Mouse (Mus musculus): ENCODE measurements at regions not wholly inside any gene's neighbourhood (a gene's known extent, or its start where the extent isn't known, plus 50 kb on each side); places are given as distances from the start of the nearest gene placed in this dataset.
A peak's percentile ranks its signal among the peaks of the same experiment; 100 is the strongest.

DNA sequence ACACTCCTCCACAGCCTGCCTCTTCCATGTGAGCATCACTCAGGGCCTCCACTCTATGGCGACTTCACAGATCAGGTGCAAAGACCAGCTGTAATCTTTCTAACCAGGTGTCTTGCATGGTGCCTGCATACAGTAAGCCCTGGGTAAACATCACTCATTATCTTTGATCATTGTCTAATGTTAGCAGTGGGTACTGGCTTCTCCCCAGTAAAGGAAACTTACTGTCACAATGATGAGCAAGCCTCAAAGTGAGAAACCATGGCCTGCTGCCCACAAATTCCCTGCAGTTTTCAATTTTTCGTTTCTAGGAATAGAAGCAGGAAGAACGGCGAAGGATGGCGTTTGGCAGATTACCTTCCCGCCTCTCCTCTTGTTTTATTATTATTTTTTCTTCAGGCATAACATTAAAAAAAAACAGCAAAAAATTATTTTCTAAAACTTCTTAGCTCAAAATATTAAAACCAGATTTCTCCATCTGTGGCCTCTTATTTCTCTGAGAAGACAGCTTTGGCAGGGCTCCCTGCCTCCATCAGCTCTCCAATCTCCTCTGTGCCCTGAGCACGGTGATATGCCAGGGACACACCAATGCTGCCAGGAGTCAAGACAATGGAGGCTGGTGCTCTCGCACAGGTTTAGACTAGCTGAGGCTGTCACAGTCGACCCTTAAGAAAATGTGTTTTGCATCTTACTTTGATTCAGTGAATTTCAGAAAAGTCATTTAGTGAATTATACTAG is 169.2 kb upstream of the Cxcl12 start:
- DNase-seq (ENCODE audit: low spot score in 2 of 2): peak; percentile 13 to 15

- no peak for DNase-seq (ENCODE audit: low spot score in 2 of 2)
Measured at GRCm38 (mm10) chr6:116999940-117000339, 168.4 kb upstream of the Cxcl12 start.

DNA sequence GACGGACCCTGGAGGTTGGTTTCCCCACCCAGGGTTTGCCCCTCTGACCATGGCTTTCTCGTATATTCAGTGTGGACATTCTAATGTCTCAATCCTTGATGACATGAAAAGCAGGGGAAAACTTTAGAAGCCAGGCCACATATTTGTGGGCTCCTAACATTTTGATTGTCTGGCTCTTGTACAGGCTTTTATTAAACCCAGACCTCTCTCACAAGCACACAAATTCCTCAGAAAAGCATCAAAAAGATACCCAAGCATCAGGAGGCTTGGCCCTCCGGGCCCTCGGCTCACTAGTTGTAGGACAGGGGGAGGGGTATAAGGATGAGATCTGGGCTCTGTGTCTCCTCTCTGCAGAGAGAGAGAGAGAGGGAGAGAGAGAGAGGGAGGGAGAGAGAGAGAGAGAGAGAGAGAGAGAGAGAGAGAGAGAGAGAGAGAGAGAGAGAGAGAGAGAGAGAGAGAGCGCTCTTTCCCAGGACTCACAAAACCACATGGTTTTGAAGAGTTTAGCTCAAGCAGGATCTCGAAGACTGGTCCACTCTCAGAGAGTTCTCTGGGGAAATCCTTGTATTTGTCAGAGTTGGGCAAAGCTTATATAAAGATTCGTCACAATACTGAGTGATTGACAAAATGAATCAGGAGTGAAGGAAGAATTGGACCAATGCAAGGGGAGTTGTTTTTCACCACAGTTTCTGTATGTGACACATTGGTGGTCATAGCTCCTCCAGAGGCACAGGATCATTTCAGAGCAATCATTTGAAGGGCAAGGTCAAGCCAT is 167.2 kb upstream of the Cxcl12 start:
- no peak for DNase-seq (ENCODE audit: low spot score in 2 of 2)

DNA sequence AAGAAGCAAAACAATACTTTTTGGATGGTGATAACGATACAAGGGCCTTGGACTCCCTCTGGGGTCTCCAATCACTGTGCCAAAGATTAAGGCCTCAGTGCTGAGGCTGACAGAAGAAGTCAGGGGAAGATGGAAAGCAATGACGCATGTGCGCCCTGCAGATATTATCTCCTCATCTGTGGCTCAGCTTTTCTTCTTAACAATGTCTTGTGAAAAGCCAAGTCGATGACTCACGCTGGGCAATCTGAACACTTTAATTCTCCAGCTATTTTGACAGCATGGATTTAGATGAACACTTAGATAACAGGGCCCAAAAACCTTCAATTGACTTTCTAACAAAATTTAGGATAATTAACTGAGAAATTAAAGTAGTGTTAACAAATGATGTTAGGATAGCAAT is 155.7 kb upstream of the Cxcl12 start:
- no peak for DNase-seq (ENCODE audit: low spot score in 2 of 2)

DNA sequence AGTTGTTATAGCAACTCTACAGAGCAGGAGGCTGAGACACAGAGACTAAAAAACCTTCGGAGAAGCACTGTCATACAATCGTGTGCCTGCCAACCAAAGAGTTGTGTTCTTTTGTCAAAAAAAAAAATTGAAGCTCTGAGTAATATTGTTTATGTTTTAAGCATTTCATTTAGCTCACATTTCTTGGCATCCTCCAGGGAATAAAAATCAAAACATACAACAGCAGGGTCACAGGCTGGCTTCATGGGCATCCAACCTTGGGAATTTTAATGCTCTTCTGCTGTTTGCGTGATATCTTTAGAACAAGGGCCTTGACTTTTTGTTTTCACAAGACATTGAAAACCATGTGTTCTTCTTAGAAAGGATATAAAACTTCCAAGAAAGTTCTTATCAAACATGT is 152.9 kb upstream of the Cxcl12 start:
- DNase-seq (ENCODE audit: low spot score in 2 of 2): no peak

DNA sequence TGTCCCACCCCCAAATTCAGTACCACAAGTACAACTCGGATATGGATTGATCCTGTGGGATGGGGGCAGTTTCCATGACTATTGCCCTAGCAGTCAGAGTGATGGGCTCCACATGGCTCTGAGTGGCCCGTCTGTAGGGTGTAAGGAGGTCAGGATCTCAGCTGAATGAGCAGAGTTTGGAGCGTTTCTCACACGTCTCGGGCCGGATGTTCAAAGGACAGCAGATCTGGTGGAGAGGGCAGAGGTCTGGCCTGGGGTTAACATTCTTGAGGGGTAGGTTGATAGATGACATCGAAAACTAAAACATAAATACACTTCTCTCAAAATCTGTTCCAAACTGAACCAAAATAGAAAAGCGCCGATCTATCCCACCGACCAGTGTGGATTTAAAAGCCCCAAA is 146.5 kb upstream of the Cxcl12 start:
- DNase-seq (ENCODE audit: low spot score in 2 of 2): no peak

GRCm38 (mm10) chr6:117032042-117032746 is 136.1 kb upstream of the Cxcl12 start:
- peak in 1 of 2 experiments; percentile 19 for DNase-seq (ENCODE audit: low spot score in 2 of 2)

DNA sequence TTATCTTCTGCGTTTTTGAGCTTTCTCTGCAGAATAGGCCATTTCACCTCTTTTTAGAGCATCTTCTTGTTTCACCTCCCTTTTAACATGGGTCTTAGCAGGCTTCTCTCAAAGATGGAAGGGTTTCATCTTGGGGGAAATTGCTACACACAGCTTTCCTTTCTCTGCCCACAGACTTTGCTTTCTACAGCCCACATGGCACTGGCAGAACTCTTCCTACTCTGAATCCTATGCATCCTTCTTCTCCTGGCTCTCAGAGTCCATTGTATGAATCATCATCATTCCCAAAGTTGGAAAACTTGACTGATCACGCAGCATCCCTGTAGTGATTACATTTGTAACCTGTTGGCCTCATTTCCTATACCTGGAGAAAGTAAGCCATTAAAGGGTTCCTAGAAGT is 124.6 kb upstream of the Cxcl12 start:
- no peak for DNase-seq (ENCODE audit: low spot score in 2 of 2)

- no peak for DNase-seq (ENCODE audit: low spot score in 2 of 2)
Measured at GRCm38 (mm10) chr6:117049459-117050010, 118.8 kb upstream of the Cxcl12 start.

DNA sequence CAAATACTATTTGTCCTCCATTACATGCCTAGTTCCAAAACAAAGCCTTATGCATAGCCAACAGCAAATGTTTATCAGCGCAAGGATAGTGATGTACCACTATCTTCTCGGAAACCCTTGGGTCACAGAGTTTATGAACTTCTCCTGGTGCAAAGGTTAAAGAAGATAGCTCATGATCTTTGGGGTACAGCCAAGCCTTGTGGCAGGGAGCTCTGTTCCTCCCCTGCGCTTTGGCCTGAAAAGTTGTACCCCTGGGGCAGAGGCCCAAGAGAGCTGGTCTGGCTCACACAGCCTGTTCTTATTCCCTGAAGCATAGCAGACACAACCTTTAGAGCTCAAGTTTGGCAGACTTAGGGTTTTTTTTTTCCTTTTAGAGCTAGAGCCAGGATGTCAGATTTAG is 107.6 kb upstream of the Cxcl12 start:
- DNase-seq (ENCODE audit: low spot score in 2 of 2): no peak

GRCm38 (mm10) chr6:117067541-117068305 is 100.6 kb upstream of the Cxcl12 start:
- no peak for DNase-seq (ENCODE audit: low spot score in 2 of 2)

GRCm38 (mm10) chr6:117071311-117071710 is 97.0 kb upstream of the Cxcl12 start:
- DNase-seq (ENCODE audit: low spot score in 2 of 2): peak; percentile 71 to 91

DNA sequence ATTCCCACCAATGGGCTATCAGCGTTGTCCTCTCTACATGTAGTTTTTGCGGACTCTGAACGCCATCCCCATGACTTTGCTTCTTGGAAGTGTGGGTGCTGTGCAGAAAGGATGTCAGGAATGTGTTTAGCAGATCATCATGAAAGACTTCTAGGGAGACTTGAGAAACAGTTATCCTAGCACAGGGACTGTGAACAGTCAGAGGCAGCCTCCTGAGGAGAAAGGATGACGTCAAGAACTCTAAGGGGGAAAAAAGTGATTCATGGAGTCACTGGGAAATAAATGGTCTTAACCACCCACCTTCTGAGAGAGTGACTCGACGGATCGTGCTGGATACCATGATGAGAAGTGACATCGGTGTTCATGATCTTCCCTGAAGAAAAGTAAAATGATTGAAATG is 96.5 kb upstream of the Cxcl12 start:
- peak in 1 of 2 experiments; percentile 16 for DNase-seq (ENCODE audit: low spot score in 2 of 2)

- no peak for DNase-seq (ENCODE audit: low spot score in 2 of 2)
Measured at GRCm38 (mm10) chr6:117079500-117079899, 88.8 kb upstream of the Cxcl12 start.

DNA sequence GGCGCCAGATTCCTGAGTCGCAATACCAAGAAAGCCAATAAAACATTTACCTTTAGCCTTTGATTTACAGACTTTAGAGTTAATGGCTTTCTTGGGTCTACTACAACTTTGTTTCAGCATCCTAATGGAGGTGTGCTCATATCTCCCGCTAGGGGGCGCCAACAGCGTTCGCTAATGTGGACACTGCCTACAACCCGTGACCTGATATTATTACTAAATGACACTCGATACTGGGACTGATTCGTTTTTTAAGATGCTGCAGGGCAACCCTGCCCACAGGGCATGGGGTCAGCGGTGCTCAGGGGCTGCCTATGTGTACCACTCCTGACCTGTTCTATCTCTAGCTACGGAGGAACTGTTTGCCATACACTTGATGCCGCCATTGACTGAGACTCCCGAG is 87.4 kb upstream of the Cxcl12 start:
- no peak for DNase-seq (ENCODE audit: low spot score in 2 of 2)

DNA sequence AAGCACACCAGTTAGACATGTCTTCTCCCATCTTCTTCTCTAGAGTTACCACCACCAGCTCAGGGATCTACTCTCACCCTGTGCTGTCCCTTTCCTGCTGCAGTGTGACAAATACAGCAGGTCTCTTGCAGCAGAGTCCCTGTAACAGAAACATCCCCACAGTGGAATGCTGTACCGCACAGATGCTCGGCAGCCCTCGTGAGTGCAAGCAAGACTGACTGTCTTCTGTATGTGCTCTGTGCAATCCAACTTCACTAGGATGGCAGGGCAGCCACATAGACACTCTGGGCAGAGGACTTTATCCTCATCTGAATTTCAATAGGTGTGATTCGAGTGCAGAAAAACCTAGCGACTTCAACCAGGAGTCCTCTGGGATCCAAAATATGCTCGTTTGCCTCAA is 84.1 kb upstream of the Cxcl12 start:
- no peak for DNase-seq (ENCODE audit: low spot score in 2 of 2)

DNA sequence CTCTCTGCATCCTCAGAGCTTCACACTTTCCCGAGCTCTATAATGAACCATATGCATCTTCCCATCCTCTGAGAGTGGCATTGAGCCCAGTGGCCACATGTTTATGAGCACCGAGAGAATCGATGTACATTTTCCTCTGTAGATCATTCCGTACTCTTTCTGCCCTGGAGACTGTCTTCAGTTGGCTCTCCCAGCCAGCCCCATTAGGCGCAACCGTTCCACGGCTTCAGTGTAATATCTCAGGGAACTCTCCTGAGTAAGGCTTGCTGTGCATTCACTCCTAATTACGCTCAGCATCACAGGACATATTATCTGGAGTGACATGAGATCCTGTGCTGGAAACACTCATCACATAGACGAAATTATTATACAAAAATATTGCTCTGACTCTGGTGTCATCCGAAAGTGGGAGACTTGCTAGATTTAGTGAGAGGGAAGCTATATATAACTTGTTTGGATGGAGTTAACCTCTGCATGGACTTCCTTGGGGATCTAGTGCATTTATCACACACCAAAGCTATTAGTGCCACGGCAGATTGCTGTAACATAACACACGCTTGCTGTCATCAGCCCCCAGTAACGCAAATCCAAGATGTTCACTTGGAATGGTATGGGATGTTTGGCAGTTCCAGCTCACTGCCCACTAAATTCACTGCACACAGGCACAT is 83.4 kb upstream of the Cxcl12 start:
- DNase-seq (ENCODE audit: low spot score in 2 of 2): no peak

DNA sequence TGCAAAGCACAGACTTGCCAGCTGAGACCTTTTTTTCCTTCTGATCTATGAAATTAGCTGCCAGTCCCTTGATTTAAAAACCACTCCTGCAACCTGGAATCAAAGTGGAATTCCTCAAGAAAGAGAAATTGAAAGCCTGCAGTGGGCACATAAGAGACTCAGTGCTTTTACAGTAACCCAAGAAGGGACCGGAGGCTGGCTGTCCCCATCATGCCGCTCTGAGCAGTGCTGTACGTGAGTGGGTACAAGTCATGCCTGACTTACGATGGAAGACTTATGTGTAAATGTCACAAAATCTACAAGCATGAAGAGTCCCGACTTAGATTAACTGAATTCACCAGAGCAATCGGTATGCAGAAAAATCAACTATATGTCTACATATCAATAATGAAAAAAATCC is 73.6 kb upstream of the Cxcl12 start:
- no peak for DNase-seq (ENCODE audit: low spot score in 2 of 2)

- peak in 1 of 2 experiments; percentile 26 for DNase-seq (ENCODE audit: low spot score in 2 of 2)
Measured at GRCm38 (mm10) chr6:117099871-117100270, 68.5 kb upstream of the Cxcl12 start.

DNA sequence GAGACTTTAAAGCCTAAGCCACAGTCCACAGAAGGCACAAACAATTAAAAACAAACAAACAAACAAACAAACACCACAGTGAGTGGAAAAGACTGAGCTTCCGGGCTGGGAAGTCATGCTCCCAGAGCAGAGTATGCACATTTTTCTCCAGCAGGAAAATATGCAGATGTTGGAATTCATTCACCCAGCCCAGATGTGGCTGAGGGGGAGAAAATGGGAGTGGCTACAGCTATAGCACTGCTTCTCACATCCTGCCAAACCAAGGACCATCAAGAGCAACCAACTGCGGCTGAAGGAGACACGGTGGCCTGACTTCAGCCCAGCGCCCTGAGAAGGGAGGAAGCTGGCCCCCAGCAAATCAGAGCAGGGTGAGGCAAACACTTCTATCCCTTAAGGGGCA is 65.6 kb upstream of the Cxcl12 start:
- no peak for DNase-seq (ENCODE audit: low spot score in 2 of 2)
